ENCODE assay signal across 20 mouse cellular contexts in the genomic region with DNA sequence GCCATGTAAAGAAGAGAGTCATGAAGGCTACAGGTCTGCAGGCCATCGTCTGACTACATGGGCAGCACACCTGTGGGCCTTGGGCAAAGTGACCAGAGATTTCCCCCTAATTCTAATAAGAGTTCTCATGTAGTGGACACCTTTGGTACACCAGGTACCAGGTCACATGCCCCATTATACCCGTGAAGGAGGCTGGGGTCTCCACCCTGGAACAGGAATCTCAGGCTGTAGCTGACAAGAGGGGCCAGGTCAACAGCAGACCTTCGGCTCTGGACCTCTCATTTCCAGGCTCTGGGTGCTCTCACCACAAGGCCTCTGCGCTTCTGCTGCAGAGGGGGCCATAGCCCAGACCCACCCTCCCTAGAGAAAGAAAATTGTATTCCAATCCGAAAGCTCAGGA. TPM values are rescaled to one million over a fixed set of nuclear protein-coding genes. Genes with fewer than 3 reads are reported as not detected.
DNase-seq lines count a peak whose midpoint lies in the region; ATAC-seq lines count a peak whose summit lies in the region.
"Had no signal": no experiment of that assay in that cellular context is flagged by ENCODE, and none has a peak within 500 bp of the region (broad histone marks: within the 10 kb centered on the region; RNA-seq: fewer than 3 reads in every experiment).

No protein-coding gene starts in this region.

- H3K4me1 ChIP-seq in forebrain, embryonic 16.5 days (replicated peaks; ENCODE audit: control insufficient read depth, insufficient read depth, low read length): peaks cover 14% of the 10 kb centered on the region
- H3K4me1 ChIP-seq in forebrain, embryonic 10.5 days: peaks cover 32% of the 10 kb centered on the region
- peaks cover 18% of the 10 kb centered on the region for H3K4me1 ChIP-seq in midbrain, embryonic 10.5 days
- peaks cover 10% of the 10 kb centered on the region; the same call in 1 of the 2 replicates for H3K4me1 ChIP-seq in midbrain, embryonic 14.5 days (ENCODE audit: control insufficient read depth, insufficient read depth, low read length)
- no peaks in the 10 kb centered on the region for H3K4me1 ChIP-seq in intestine, embryonic 15.5 days (replicated peaks)
- H3K4me1 ChIP-seq in limb, embryonic 12.5 days (replicated peaks): peaks cover 14% of the 10 kb centered on the region; the same call in 1 of the 2 replicates
- H3K4me1 ChIP-seq: embryonic facial prominence, embryonic 15.5 days; megakaryocyte, embryonic 14.5 days had no signal

- no peak; the same call in 1 of the 2 replicates for ATAC-seq in forebrain, embryonic 16.5 days
- no peak for ATAC-seq in midbrain, embryonic 14.5 days (ENCODE audit: low FRiP score, low TSS enrichment)
- peak; percentile 71 for ATAC-seq in intestine, embryonic 15.5 days
- ATAC-seq in limb, embryonic 12.5 days (ENCODE audit: insufficient number of reproducible peaks, insufficient read depth, low FRiP score, low TSS enrichment, low read depth): peak; percentile 42; the same call in 1 of the 2 replicates

- H3K9ac ChIP-seq in forebrain, embryonic 16.5 days (replicated peaks; ENCODE audit: low read depth, low read length): no peak overlapping the region
- H3K9ac ChIP-seq in midbrain, embryonic 14.5 days (replicated peaks; ENCODE audit: low read length): no peak overlapping the region
- no peak overlapping the region for H3K9ac ChIP-seq in intestine, embryonic 15.5 days
- no peak overlapping the region for H3K9ac ChIP-seq in limb, embryonic 12.5 days (replicated peaks)
- H3K9ac ChIP-seq: embryonic facial prominence, embryonic 15.5 days had no signal

- H3K4me2 ChIP-seq in forebrain, embryonic 16.5 days (ENCODE audit: low read length): no peak overlapping the region
- no peak overlapping the region for H3K4me2 ChIP-seq in midbrain, embryonic 14.5 days (ENCODE audit: low read length)
- H3K4me2 ChIP-seq in intestine, embryonic 15.5 days (replicated peaks): no peak overlapping the region
- no peak overlapping the region for H3K4me2 ChIP-seq in limb, embryonic 12.5 days
- H3K4me2 ChIP-seq: embryonic facial prominence, embryonic 15.5 days; liver, embryonic 11.5 days had no signal

- H3K27me3 ChIP-seq in forebrain, embryonic 16.5 days (replicated peaks; ENCODE audit: control insufficient read depth, insufficient read depth, low read length): no peaks in the 10 kb centered on the region
- H3K27me3 ChIP-seq in forebrain, embryonic 10.5 days (ENCODE audit: poor library complexity, severe bottlenecking): peaks cover 32% of the 10 kb centered on the region
- H3K27me3 ChIP-seq in midbrain, embryonic 10.5 days (ENCODE audit: low read depth, poor library complexity, severe bottlenecking): peaks cover 15% of the 10 kb centered on the region
- no peaks in the 10 kb centered on the region for H3K27me3 ChIP-seq in midbrain, embryonic 14.5 days (ENCODE audit: control insufficient read depth, insufficient read depth, low read length)
- H3K27me3 ChIP-seq in intestine, embryonic 15.5 days (replicated peaks): no peaks in the 10 kb centered on the region
- peaks cover 19% of the 10 kb centered on the region; the same call in 1 of the 2 replicates for H3K27me3 ChIP-seq in limb, embryonic 12.5 days
- H3K27me3 ChIP-seq: CH12.LX; embryonic facial prominence, embryonic 15.5 days had no signal

- H3K36me3 ChIP-seq in forebrain, embryonic 16.5 days (ENCODE audit: control insufficient read depth, insufficient read depth): no peaks in the 10 kb centered on the region
- no peaks in the 10 kb centered on the region for H3K36me3 ChIP-seq in forebrain, embryonic 10.5 days (replicated peaks)
- H3K36me3 ChIP-seq in midbrain, embryonic 10.5 days: no peaks in the 10 kb centered on the region
- no peaks in the 10 kb centered on the region for H3K36me3 ChIP-seq in midbrain, embryonic 14.5 days (ENCODE audit: control insufficient read depth, insufficient read depth, low read length)
- no peaks in the 10 kb centered on the region for H3K36me3 ChIP-seq in intestine, embryonic 15.5 days
- no peaks in the 10 kb centered on the region for H3K36me3 ChIP-seq in limb, embryonic 12.5 days
- H3K36me3 ChIP-seq: embryonic facial prominence, embryonic 15.5 days had no signal

- DNase-seq in forebrain, embryonic 10.5 days (ENCODE audit: extremely low spot score, low spot score): no peak
- peak; percentile 5 for DNase-seq in midbrain, embryonic 10.5 days (ENCODE audit: low spot score)
- no peak for DNase-seq in midbrain, embryonic 14.5 days
- no peak for DNase-seq in frontal cortex, postnatal 25 days (ENCODE audit: low spot score in 2 of 2)
- DNase-seq: adrenal gland, postnatal 14 days; gastrocnemius, postnatal 36 days; heart, postnatal 14 days; kidney, adult 9 months; kidney, postnatal 25 days; lung, adult 18-20 months; right cerebral cortex, postnatal 14 days; thymus, postnatal 4 days had no signal

- WGBS in forebrain, embryonic 16.5 days: 69% methylated on average over 5 of the region's 5 CpGs
- 81% methylated on average over 5 of the region's 5 CpGs for WGBS in forebrain, embryonic 10.5 days
- WGBS in midbrain, embryonic 10.5 days: 83% methylated on average over 5 of the region's 5 CpGs
- WGBS in midbrain, embryonic 14.5 days: 71% methylated on average over 5 of the region's 5 CpGs
- 40% methylated on average over 5 of the region's 5 CpGs for WGBS in intestine, embryonic 15.5 days
- WGBS in limb, embryonic 12.5 days: 55% methylated on average over 5 of the region's 5 CpGs

- 0 out of 2 replicates have a peak overlapping the region, but pooled peaks have one; percentile 44 for H3K27ac ChIP-seq in forebrain, embryonic 16.5 days (ENCODE audit: low read length)
- H3K27ac ChIP-seq in forebrain, embryonic 10.5 days: no peak overlapping the region
- H3K27ac ChIP-seq in midbrain, embryonic 10.5 days (replicated peaks): no peak overlapping the region
- H3K27ac ChIP-seq in midbrain, embryonic 14.5 days (replicated peaks; ENCODE audit: low read depth, low read length): no peak overlapping the region
- H3K27ac ChIP-seq in intestine, embryonic 15.5 days: peak overlapping the region; percentile 71
- no peak overlapping the region for H3K27ac ChIP-seq in limb, embryonic 12.5 days
- H3K27ac ChIP-seq: embryonic facial prominence, embryonic 15.5 days had no signal

- no peaks in the 10 kb centered on the region for H3K9me3 ChIP-seq in forebrain, embryonic 16.5 days (ENCODE audit: control insufficient read depth, low read length)
- H3K9me3 ChIP-seq in forebrain, embryonic 10.5 days: no peaks in the 10 kb centered on the region
- no peaks in the 10 kb centered on the region for H3K9me3 ChIP-seq in midbrain, embryonic 10.5 days (replicated peaks)
- no peaks in the 10 kb centered on the region for H3K9me3 ChIP-seq in midbrain, embryonic 14.5 days (ENCODE audit: control insufficient read depth, low read length)
- no peaks in the 10 kb centered on the region for H3K9me3 ChIP-seq in intestine, embryonic 15.5 days
- no peaks in the 10 kb centered on the region for H3K9me3 ChIP-seq in limb, embryonic 12.5 days
- H3K9me3 ChIP-seq: embryonic facial prominence, embryonic 15.5 days; megakaryocyte, embryonic 14.5 days had no signal

- no peak overlapping the region for H3K4me3 ChIP-seq in forebrain, embryonic 16.5 days (replicated peaks; ENCODE audit: low read length)
- H3K4me3 ChIP-seq in forebrain, embryonic 10.5 days: no peak overlapping the region
- no peak overlapping the region for H3K4me3 ChIP-seq in midbrain, embryonic 10.5 days
- no peak overlapping the region for H3K4me3 ChIP-seq in midbrain, embryonic 14.5 days (replicated peaks; ENCODE audit: low read depth, low read length)
- no peak overlapping the region for H3K4me3 ChIP-seq in intestine, embryonic 15.5 days (replicated peaks)
- H3K4me3 ChIP-seq in limb, embryonic 12.5 days (replicated peaks): no peak overlapping the region
- H3K4me3 ChIP-seq: embryonic facial prominence, embryonic 15.5 days; megakaryocyte, embryonic 14.5 days had no signal

RNA-seq across cellular contexts. Expression of a gene that starts 25.3 kb away (rescaled TPM):
- 1.6 and 2.6 TPM in 2 replicates for polyA plus RNA-seq in forebrain, embryonic 16.5 days (2015; fragmentation: Nextera tagmentation; extraction: Ambion mirVana)
- 0.09 and 0.10 TPM in 2 replicates for polyA plus RNA-seq in forebrain, embryonic 10.5 days (2016; fragmentation: Nextera tagmentation; extraction: Ambion mirVana)
- 0.41 and 0.77 TPM in 2 replicates for polyA plus RNA-seq in midbrain, embryonic 10.5 days (2016; fragmentation: Nextera tagmentation; extraction: Ambion mirVana)
- polyA plus RNA-seq in midbrain, embryonic 14.5 days (2014; fragmentation: Nextera tagmentation; extraction: Ambion mirVana): 1.9 and 2.3 TPM in 2 replicates
- polyA plus RNA-seq in intestine, embryonic 15.5 days (2015; fragmentation: Nextera tagmentation; extraction: Ambion mirVana): 8.4 TPM in 2 replicates
- not detected in 2 replicates for polyA plus RNA-seq in limb, embryonic 12.5 days (2016; fragmentation: Nextera tagmentation; extraction: Ambion mirVana)
- polyA plus RNA-seq: spleen, adult 2 months had no signal

RNA-seq across cellular contexts. Expression of a gene that starts 26.5 kb away (rescaled TPM):
- 0.09 and 0.77 TPM in 2 replicates for polyA plus RNA-seq in forebrain, embryonic 16.5 days (2015; fragmentation: Nextera tagmentation; extraction: Ambion mirVana)
- polyA plus RNA-seq in forebrain, embryonic 10.5 days (2016; fragmentation: Nextera tagmentation; extraction: Ambion mirVana): not detected in 2 replicates
- 0.07 and 0.10 TPM in 2 replicates for polyA plus RNA-seq in midbrain, embryonic 10.5 days (2016; fragmentation: Nextera tagmentation; extraction: Ambion mirVana)
- polyA plus RNA-seq in midbrain, embryonic 14.5 days (2014; fragmentation: Nextera tagmentation; extraction: Ambion mirVana): 0.14 and 0.26 TPM in 2 replicates
- polyA plus RNA-seq in intestine, embryonic 15.5 days (2015; fragmentation: Nextera tagmentation; extraction: Ambion mirVana): 0.89 and 1.4 TPM in 2 replicates
- polyA plus RNA-seq in limb, embryonic 12.5 days (2016; fragmentation: Nextera tagmentation; extraction: Ambion mirVana): not detected in 2 replicates
- polyA plus RNA-seq: liver, embryonic 11.5 days; spleen, adult 2 months had no signal

RNA-seq across cellular contexts. Expression of a gene that starts 51.1 kb away (rescaled TPM):
- 0.68 and 0.70 TPM in 2 replicates for polyA plus RNA-seq in forebrain, embryonic 16.5 days (2015; fragmentation: Nextera tagmentation; extraction: Ambion mirVana)
- not detected in 2 replicates for polyA plus RNA-seq in forebrain, embryonic 10.5 days (2016; fragmentation: Nextera tagmentation; extraction: Ambion mirVana)
- polyA plus RNA-seq in midbrain, embryonic 10.5 days (2016; fragmentation: Nextera tagmentation; extraction: Ambion mirVana): not detected in 2 replicates
- not detected in 2 replicates for polyA plus RNA-seq in midbrain, embryonic 14.5 days (2014; fragmentation: Nextera tagmentation; extraction: Ambion mirVana)
- polyA plus RNA-seq in intestine, embryonic 15.5 days (2015; fragmentation: Nextera tagmentation; extraction: Ambion mirVana): not detected in 2 replicates
- polyA plus RNA-seq in limb, embryonic 12.5 days (2016; fragmentation: Nextera tagmentation; extraction: Ambion mirVana): not detected in 2 replicates
- polyA plus RNA-seq: liver, embryonic 11.5 days; spleen, adult 2 months had no signal

Comparison
In these comparisons a context has a peak if more than half of its experiments do, and no peak if none do; other contexts are left out.
1. H3K27ac ChIP-seq: peak in forebrain, embryonic 16.5 days (single experiment) and intestine, embryonic 15.5 days (single experiment); none in forebrain, embryonic 10.5 days (single experiment), midbrain, embryonic 10.5 days (single experiment), midbrain, embryonic 14.5 days (single experiment) and limb, embryonic 12.5 days (single experiment).
2. ATAC-seq: peak in intestine, embryonic 15.5 days (single experiment) and limb, embryonic 12.5 days (single experiment); none in forebrain, embryonic 16.5 days (single experiment) and midbrain, embryonic 14.5 days (single experiment).